Mouse (Mus musculus) erythroblast, embryonic 14.5 days (primary cell): ENCODE data around the gene Zfp330. TPM values are rescaled to one million over a fixed set of nuclear protein-coding genes. Genes with fewer than 3 reads are reported as not detected.

Experiments
- H3K27me3 ChIP-seq: 2 replicates; pipeline ENCODE4 v1.6.1; 2012; ENCODE audit warnings: inconsistent platforms; ENCODE audit not compliant: control insufficient read depth
- H3K36me3 ChIP-seq: 2 replicates; pipeline ENCODE4 v1.6.1; 2012; ENCODE audit warnings: mild to moderate bottlenecking, inconsistent platforms; ENCODE audit not compliant: control insufficient read depth
- H3K4me1 ChIP-seq: 2 replicates; pipeline ENCODE4 v1.6.1; 2012; ENCODE audit warnings: inconsistent platforms; ENCODE audit not compliant: control insufficient read depth
- H3K4me3 ChIP-seq: replicated peaks from 2 replicates; pipeline ENCODE3; 2012; ENCODE audit warnings: moderate library complexity, mild to moderate bottlenecking, inconsistent platforms
- H3K9me3 ChIP-seq: 2 replicates; pipeline ENCODE4 v1.6.1; 2012; ENCODE audit warnings: low read length, inconsistent platforms, mixed read lengths; ENCODE audit not compliant: control insufficient read depth
- GATA1 ChIP-seq: IDR thresholded peaks from 2 replicates; pipeline ENCODE4 v1.6.1; 2012; ENCODE audit warnings: low read length, inconsistent platforms, mixed read lengths
- TAL1 ChIP-seq: IDR thresholded peaks from 3 replicates; pipeline ENCODE4 v1.6.1; 2012; ENCODE audit warnings: low read length, inconsistent platforms, mixed read lengths
- polyA plus RNA-seq: library from polyadenylated mRNA; stranded (reverse); fragments of >175 nt; gene quantifications from 2 replicates; pipeline ENCODE4 v1.2.3, GENCODE M21; 2012

Gene Zfp330
- polyA plus RNA-seq, 1 experiment = 0.26 TPM

GRCm38 (mm10) chr8:82743905-82744904, 29.8 kb downstream of the Zfp330 start:
- Histone ChIP-seq H3K36me3 (no peaks in the 10 kb centered on the region), H3K4me3 (no peak overlapping the region), H3K4me1 (no peaks in the 10 kb centered on the region), H3K27me3 (no peaks in the 10 kb centered on the region), H3K9me3 (peaks cover 8% of the 10 kb centered on the region)
- no peak for TF ChIP-seq GATA1
- TF ChIP-seq TAL1 = no peak

Other genes starting within 250 kb of the Zfp330 start
- 0.01 TPM in 1 of 2 replicates, not detected in the other for gene Rnf150, start 89.2 kb upstream of the Zfp330 start, polyA plus RNA-seq